In the genomic region with DNA sequence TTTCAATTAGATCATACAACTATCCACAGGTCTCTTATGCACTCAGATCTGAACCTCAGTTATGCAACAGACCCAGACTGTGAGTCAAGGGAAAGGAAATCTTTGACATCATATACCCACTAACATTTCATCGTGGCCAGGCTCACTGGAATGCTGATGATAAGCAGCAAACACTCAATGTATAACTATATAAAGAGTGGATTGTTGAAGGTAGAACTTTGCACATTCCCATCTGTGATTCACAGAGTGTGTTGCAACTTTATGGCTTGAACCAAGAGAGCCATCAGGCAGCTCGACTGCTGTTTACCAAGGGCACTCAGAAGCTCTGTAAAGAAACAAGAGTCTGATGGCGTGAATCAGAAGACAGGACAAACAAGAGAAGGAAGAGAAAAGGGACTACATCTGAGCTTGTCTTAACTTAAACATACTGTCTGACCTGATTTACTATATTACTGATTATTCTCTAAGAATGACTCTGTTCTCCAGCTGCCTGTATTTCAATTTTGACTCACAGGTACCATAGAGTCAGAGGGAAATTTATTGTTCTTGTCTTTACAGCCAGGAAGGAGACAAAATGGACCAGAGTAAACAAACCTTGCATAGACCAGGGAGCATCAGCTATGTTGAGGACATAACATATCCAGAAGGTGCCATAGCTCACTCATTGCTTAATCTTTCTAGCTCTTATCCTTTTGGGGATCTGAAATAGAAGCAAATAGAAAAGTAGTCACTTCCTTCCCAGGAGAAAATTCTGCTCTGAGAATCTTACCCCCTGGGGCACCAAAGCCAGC, we compare ENCODE assay signal across 22 mouse cellular contexts.
DNase-seq lines count a peak whose midpoint lies in the region; ATAC-seq and TF ChIP-seq lines count a peak whose summit lies in the region.
"Had no signal": no experiment of that assay in that cellular context is flagged by ENCODE, and none has a peak within 500 bp of the region (broad histone marks: within the 10 kb centered on the region; RNA-seq: fewer than 3 reads in every experiment).

No protein-coding gene starts in this region.

- WGBS in lung, postnatal 0 days = 38% methylated on average over 3 of the region's 3 CpGs
- WGBS in intestine, embryonic 14.5 days = 47% methylated on average over 3 of the region's 3 CpGs

- 0 out of 2 replicates have a peak overlapping the region, but pooled peaks have one; percentile 3 for H3K27ac ChIP-seq in lung, postnatal 0 days (ENCODE audit: low read length)
- H3K27ac ChIP-seq in intestine, embryonic 14.5 days (ENCODE audit: low read depth) = no peak overlapping the region
- H3K27ac ChIP-seq: embryonic facial prominence, embryonic 12.5 days; forebrain, embryonic 13.5 days; gastrocnemius, adult 2 months; hindbrain, embryonic 10.5 days; hindbrain, embryonic 14.5 days had no signal

- no peaks in the 10 kb centered on the region for H3K9me3 ChIP-seq in lung, postnatal 0 days (ENCODE audit: low read length)
- H3K9me3 ChIP-seq in intestine, embryonic 14.5 days (ENCODE audit: control insufficient read depth, low read length) = no peaks in the 10 kb centered on the region
- H3K9me3 ChIP-seq: embryonic facial prominence, embryonic 12.5 days; forebrain, embryonic 13.5 days; heart, embryonic 12.5 days; hindbrain, embryonic 10.5 days had no signal

- no peak overlapping the region for H3K9ac ChIP-seq in lung, postnatal 0 days (replicated peaks; ENCODE audit: low read depth)
- H3K9ac ChIP-seq in intestine, embryonic 14.5 days (ENCODE audit: low read length) = no peak overlapping the region
- H3K9ac ChIP-seq: embryonic facial prominence, embryonic 12.5 days; forebrain, embryonic 13.5 days; forebrain, postnatal 0 days; heart, embryonic 12.5 days; hindbrain, embryonic 14.5 days had no signal

- no peaks in the 10 kb centered on the region for H3K27me3 ChIP-seq in lung, postnatal 0 days (replicated peaks; ENCODE audit: insufficient read depth, low read length)
- H3K27me3 ChIP-seq in intestine, embryonic 14.5 days (replicated peaks; ENCODE audit: control insufficient read depth, insufficient read depth, low read length) = no peaks in the 10 kb centered on the region
- H3K27me3 ChIP-seq: embryonic facial prominence, embryonic 12.5 days; forebrain, embryonic 13.5 days; heart, embryonic 12.5 days had no signal

- H3K36me3 ChIP-seq in lung, postnatal 0 days (ENCODE audit: insufficient read depth, low read length) = no peaks in the 10 kb centered on the region
- H3K36me3 ChIP-seq in intestine, embryonic 14.5 days (ENCODE audit: control insufficient read depth, insufficient read depth, low read length) = no peaks in the 10 kb centered on the region
- H3K36me3 ChIP-seq: embryonic facial prominence, embryonic 12.5 days; G1E; heart, embryonic 12.5 days; hindbrain, embryonic 10.5 days had no signal

- DNase-seq in lung, postnatal 0 days (ENCODE audit: low spot score) = peak; percentile 88
- no peak for DNase-seq in lung, adult 18-20 months
- peak; percentile 2 for DNase-seq in ZHBTc4 (ENCODE audit: low read depth, low spot score)
- no peak for DNase-seq in intestine, embryonic 14.5 days (ENCODE audit: low spot score)
- DNase-seq in frontal cortex, adult 2 months (ENCODE audit: extremely low spot score in 1 of 2, low spot score in 1 of 2) = no peak
- DNase-seq in layer of hippocampus, postnatal 14 days (ENCODE audit: low spot score in 2 of 2) = no peak
- no peak for DNase-seq in cerebellum, adult 11-12 months
- DNase-seq: adrenal gland, postnatal 25 days; B cell, adult 2 months; cerebellum, adult 2 months; cerebellum, postnatal 14 days; forebrain, postnatal 0 days; gastrocnemius, adult 2 months; gastrocnemius, postnatal 25 days had no signal

- TF ChIP-seq CTCF in lung, postnatal 0 days (IDR thresholded peaks at IDR 0.05) = no peak

- H3K4me3 ChIP-seq in lung, postnatal 0 days (ENCODE audit: low read depth, low read length) = no peak overlapping the region
- H3K4me3 ChIP-seq in intestine, embryonic 14.5 days (ENCODE audit: low read depth, low read length) = no peak overlapping the region
- H3K4me3 ChIP-seq: embryonic facial prominence, embryonic 12.5 days; forebrain, embryonic 13.5 days; gastrocnemius, adult 2 months; heart, embryonic 12.5 days; hindbrain, embryonic 10.5 days had no signal

- ATAC-seq in lung, postnatal 0 days = peak; percentile 98
- ATAC-seq in intestine, embryonic 14.5 days (replicated peaks; ENCODE audit: low FRiP score, low TSS enrichment, low read depth) = 0 out of 2 replicates have a peak, but pooled peaks have one; percentile 50
- ATAC-seq: activated CD4-positive, CD25-positive, alpha-beta regulatory T cell, adult 4 months; CD4-positive, CD25-positive, alpha-beta regulatory T cell, adult 4 months; forebrain, embryonic 13.5 days; forebrain, postnatal 0 days had no signal

- H3K4me2 ChIP-seq in lung, postnatal 0 days (replicated peaks; ENCODE audit: low read depth, low read length) = no peak overlapping the region
- no peak overlapping the region for H3K4me2 ChIP-seq in intestine, embryonic 14.5 days (ENCODE audit: low read length)
- H3K4me2 ChIP-seq: embryonic facial prominence, embryonic 12.5 days; forebrain, embryonic 13.5 days; heart, embryonic 12.5 days; hindbrain, embryonic 14.5 days had no signal

- no peaks in the 10 kb centered on the region for H3K4me1 ChIP-seq in lung, postnatal 0 days (ENCODE audit: insufficient read depth, low read depth, low read length)
- no peaks in the 10 kb centered on the region for H3K4me1 ChIP-seq in intestine, embryonic 14.5 days (replicated peaks; ENCODE audit: control insufficient read depth, insufficient read depth, low read length)
- H3K4me1 ChIP-seq: embryonic facial prominence, embryonic 12.5 days; forebrain, embryonic 13.5 days; heart, embryonic 12.5 days; hindbrain, embryonic 10.5 days had no signal

- TF ChIP-seq EP300 in lung, postnatal 0 days (IDR thresholded peaks at IDR 0.05) = peak; percentile 97

Comparison
In these comparisons a context has a peak if more than half of its experiments do, and no peak if none do; other contexts are left out.
1. DNase-seq: peak in lung, postnatal 0 days (single experiment) and ZHBTc4 (single experiment); none in lung, adult 18-20 months (0 of 2), intestine, embryonic 14.5 days (single experiment), frontal cortex, adult 2 months (0 of 2), layer of hippocampus, postnatal 14 days (0 of 2) and cerebellum, adult 11-12 months (single experiment).